Mouse (Mus musculus): Measurements from ENCODE around the gene Abtb2. TPM values are rescaled to one million over a fixed set of nuclear protein-coding genes. Genes with fewer than 3 reads are reported as not detected.

The Abtb2 gene
- polyA plus RNA-seq, 1 experiment from 2014 or later, result 19.9 TPM

- peak overlapping the region; percentile 52 for H3K4me2 ChIP-seq (ENCODE audit: low read depth, low read length)
These were observed 37.1 kb downstream of the Abtb2 start for GRCm38 (mm10) chr2:103603209-103603608.

GRCm38 (mm10) chr2:103603869-103604268 is 37.8 kb downstream of the Abtb2 start:
- Histone ChIP-seq H3K9ac (ENCODE audit: low read length) (no peak overlapping the region), H3K9me3 (replicated peaks; ENCODE audit: control insufficient read depth, low read length) (no peaks in the 10 kb centered on the region), H3K4me2 (ENCODE audit: low read depth, low read length) (peak overlapping the region; percentile 52), H3K27ac (ENCODE audit: low read length) (peak overlapping the region; percentile 84), H3K4me1 (ENCODE audit: control insufficient read depth, insufficient read depth, low read length) (peaks cover 75% of the 10 kb centered on the region), H3K4me3 (ENCODE audit: low read length) (peak overlapping the region; percentile 12; the same call in 1 of the 2 replicates), H3K27me3 (ENCODE audit: control insufficient read depth, insufficient read depth, low read length) (no peaks in the 10 kb centered on the region), H3K36me3 (ENCODE audit: control insufficient read depth, insufficient read depth) (no peaks in the 10 kb centered on the region)
- ATAC-seq (replicated peaks; ENCODE audit: extremely low read depth, insufficient read depth, low FRiP score), result peak; percentile 43
- 26% methylated on average over 1 of the region's 1 CpGs for WGBS

More at GRCm38 (mm10) chr2:103603209-103603608, 37.1 kb downstream of the Abtb2 start:
- Histone ChIP-seq H3K4me1 (ENCODE audit: control insufficient read depth, insufficient read depth, low read length) (peaks cover 72% of the 10 kb centered on the region), H3K27me3 (ENCODE audit: control insufficient read depth, insufficient read depth, low read length) (no peaks in the 10 kb centered on the region), H3K9me3 (replicated peaks; ENCODE audit: control insufficient read depth, low read length) (no peaks in the 10 kb centered on the region), H3K4me3 (ENCODE audit: low read length) (peak overlapping the region; percentile 12; the same call in 1 of the 2 replicates), H3K9ac (ENCODE audit: low read length) (no peak overlapping the region), H3K27ac (ENCODE audit: low read length) (peak overlapping the region; percentile 84), H3K36me3 (ENCODE audit: control insufficient read depth, insufficient read depth) (no peaks in the 10 kb centered on the region)
- WGBS, result 34% methylated on average over 3 of the region's 3 CpGs
- ATAC-seq (replicated peaks; ENCODE audit: extremely low read depth, insufficient read depth, low FRiP score), result no peak

GRCm38 (mm10) chr2:103605805-103606498 is 39.8 kb downstream of the Abtb2 start:
- Histone ChIP-seq H3K9me3 (replicated peaks; ENCODE audit: control insufficient read depth, low read length) (no peaks in the 10 kb centered on the region), H3K9ac (ENCODE audit: low read length) (no peak overlapping the region), H3K36me3 (ENCODE audit: control insufficient read depth, insufficient read depth) (no peaks in the 10 kb centered on the region), H3K4me3 (ENCODE audit: low read length) (no peak overlapping the region), H3K4me2 (ENCODE audit: low read depth, low read length) (no peak overlapping the region), H3K27ac (ENCODE audit: low read length) (no peak overlapping the region), H3K4me1 (ENCODE audit: control insufficient read depth, insufficient read depth, low read length) (peaks cover 69% of the 10 kb centered on the region), H3K27me3 (ENCODE audit: control insufficient read depth, insufficient read depth, low read length) (no peaks in the 10 kb centered on the region)
- ATAC-seq (replicated peaks; ENCODE audit: extremely low read depth, insufficient read depth, low FRiP score), result no peak
- 87% methylated on average over 4 of the region's 4 CpGs for WGBS

GRCm38 (mm10) chr2:103607926-103608325 is 41.8 kb downstream of the Abtb2 start:
- Histone ChIP-seq H3K4me1 (ENCODE audit: control insufficient read depth, insufficient read depth, low read length) (peaks cover 56% of the 10 kb centered on the region), H3K27ac (ENCODE audit: low read length) (peak overlapping the region; percentile 17; the same call in 1 of the 2 replicates), H3K4me2 (ENCODE audit: low read depth, low read length) (no peak overlapping the region), H3K36me3 (ENCODE audit: control insufficient read depth, insufficient read depth) (no peaks in the 10 kb centered on the region), H3K9ac (ENCODE audit: low read length) (no peak overlapping the region), H3K4me3 (ENCODE audit: low read length) (no peak overlapping the region), H3K27me3 (ENCODE audit: control insufficient read depth, insufficient read depth, low read length) (no peaks in the 10 kb centered on the region), H3K9me3 (replicated peaks; ENCODE audit: control insufficient read depth, low read length) (no peaks in the 10 kb centered on the region)
- 38% methylated on average over 10 of the region's 10 CpGs for WGBS
- peak; percentile 70 for ATAC-seq (replicated peaks; ENCODE audit: extremely low read depth, insufficient read depth, low FRiP score)

GRCm38 (mm10) chr2:103608947-103609346 is 42.8 kb downstream of the Abtb2 start:
- 62% methylated on average over 1 of the region's 1 CpGs for WGBS
- Histone ChIP-seq H3K9ac (ENCODE audit: low read length) (no peak overlapping the region), H3K4me1 (ENCODE audit: control insufficient read depth, insufficient read depth, low read length) (peaks cover 47% of the 10 kb centered on the region), H3K4me3 (ENCODE audit: low read length) (no peak overlapping the region), H3K36me3 (ENCODE audit: control insufficient read depth, insufficient read depth) (no peaks in the 10 kb centered on the region), H3K4me2 (ENCODE audit: low read depth, low read length) (no peak overlapping the region), H3K27me3 (ENCODE audit: control insufficient read depth, insufficient read depth, low read length) (no peaks in the 10 kb centered on the region), H3K9me3 (replicated peaks; ENCODE audit: control insufficient read depth, low read length) (no peaks in the 10 kb centered on the region), H3K27ac (ENCODE audit: low read length) (peak overlapping the region; percentile 17; the same call in 1 of the 2 replicates)
- ATAC-seq (replicated peaks; ENCODE audit: extremely low read depth, insufficient read depth, low FRiP score), result no peak

- ATAC-seq (replicated peaks; ENCODE audit: extremely low read depth, insufficient read depth, low FRiP score), result no peak
- no peak overlapping the region for H3K9ac ChIP-seq (ENCODE audit: low read length)
- 43% methylated on average over 3 of the region's 3 CpGs for WGBS
- H3K4me1 ChIP-seq (ENCODE audit: control insufficient read depth, insufficient read depth, low read length), result peaks cover 45% of the 10 kb centered on the region
- H3K4me3 ChIP-seq (ENCODE audit: low read length), result no peak overlapping the region
- no peaks in the 10 kb centered on the region for H3K9me3 ChIP-seq (replicated peaks; ENCODE audit: control insufficient read depth, low read length)
- no peaks in the 10 kb centered on the region for H3K27me3 ChIP-seq (ENCODE audit: control insufficient read depth, insufficient read depth, low read length)
- H3K4me2 ChIP-seq (ENCODE audit: low read depth, low read length), result no peak overlapping the region
- H3K36me3 ChIP-seq (ENCODE audit: control insufficient read depth, insufficient read depth), result no peaks in the 10 kb centered on the region
- H3K27ac ChIP-seq (ENCODE audit: low read length), result no peak overlapping the region
These were observed 43.4 kb downstream of the Abtb2 start for GRCm38 (mm10) chr2:103609499-103609898.

- H3K36me3 ChIP-seq (ENCODE audit: control insufficient read depth, insufficient read depth), result no peaks in the 10 kb centered on the region
- H3K4me2 ChIP-seq (ENCODE audit: low read depth, low read length), result no peak overlapping the region
- H3K4me3 ChIP-seq (ENCODE audit: low read length), result no peak overlapping the region
- no peak for ATAC-seq (replicated peaks; ENCODE audit: extremely low read depth, insufficient read depth, low FRiP score)
- H3K4me1 ChIP-seq (ENCODE audit: control insufficient read depth, insufficient read depth, low read length), result peaks cover 36% of the 10 kb centered on the region
- WGBS, result 90% methylated on average over 8 of the region's 8 CpGs
- no peaks in the 10 kb centered on the region for H3K27me3 ChIP-seq (ENCODE audit: control insufficient read depth, insufficient read depth, low read length)
- no peaks in the 10 kb centered on the region for H3K9me3 ChIP-seq (replicated peaks; ENCODE audit: control insufficient read depth, low read length)
- H3K27ac ChIP-seq (ENCODE audit: low read length), result no peak overlapping the region
- no peak overlapping the region for H3K9ac ChIP-seq (ENCODE audit: low read length)
These were observed 44.9 kb downstream of the Abtb2 start for GRCm38 (mm10) chr2:103610831-103611535.

- Histone ChIP-seq H3K9me3 (replicated peaks; ENCODE audit: control insufficient read depth, low read length) (no peaks in the 10 kb centered on the region), H3K9ac (ENCODE audit: low read length) (no peak overlapping the region), H3K4me3 (ENCODE audit: low read length) (no peak overlapping the region), H3K27ac (ENCODE audit: low read length) (no peak overlapping the region), H3K4me2 (ENCODE audit: low read depth, low read length) (no peak overlapping the region), H3K4me1 (ENCODE audit: control insufficient read depth, insufficient read depth, low read length) (peaks cover 28% of the 10 kb centered on the region), H3K27me3 (ENCODE audit: control insufficient read depth, insufficient read depth, low read length) (no peaks in the 10 kb centered on the region), H3K36me3 (ENCODE audit: control insufficient read depth, insufficient read depth) (no peaks in the 10 kb centered on the region)
- ATAC-seq (replicated peaks; ENCODE audit: extremely low read depth, insufficient read depth, low FRiP score), result no peak
- WGBS, result 48% methylated on average over 3 of the region's 3 CpGs
These were observed 47.8 kb downstream of the Abtb2 start for GRCm38 (mm10) chr2:103613865-103614264.

GRCm38 (mm10) chr2:103615028-103615427 is 48.9 kb downstream of the Abtb2 start:
- 81% methylated on average over 5 of the region's 5 CpGs for WGBS
- peaks cover 20% of the 10 kb centered on the region for H3K4me1 ChIP-seq (ENCODE audit: control insufficient read depth, insufficient read depth, low read length)
- ATAC-seq (replicated peaks; ENCODE audit: extremely low read depth, insufficient read depth, low FRiP score), result no peak

More at GRCm38 (mm10) chr2:103615028-103615427, 48.9 kb downstream of the Abtb2 start:
- H3K4me3 ChIP-seq (ENCODE audit: low read length), result no peak overlapping the region
- no peaks in the 10 kb centered on the region for H3K9me3 ChIP-seq (replicated peaks; ENCODE audit: control insufficient read depth, low read length)
- H3K27ac ChIP-seq (ENCODE audit: low read length), result no peak overlapping the region
- no peak overlapping the region for H3K9ac ChIP-seq (ENCODE audit: low read length)
- no peak overlapping the region for H3K4me2 ChIP-seq (ENCODE audit: low read depth, low read length)
- no peaks in the 10 kb centered on the region for H3K27me3 ChIP-seq (ENCODE audit: control insufficient read depth, insufficient read depth, low read length)
- H3K36me3 ChIP-seq (ENCODE audit: control insufficient read depth, insufficient read depth), result no peaks in the 10 kb centered on the region

Data from heart, embryonic 16.5 days (tissue).